Mouse (Mus musculus) thymus, adult 18-20 months (tissue): ENCODE data around the gene Galnt11.
"Not testable (repeated sequence)": the region's sequence is repeated elsewhere in the genome, so short reads cannot be mapped to it uniquely, and the experiment has no call there.

Experiments used
- DNase-seq, 2 experiments: peaks; one replicate each; pipeline ENCODE4 v3.0.0; 2022; ENCODE audit warnings: mixed read lengths in 2 of 2

The Galnt11 gene

GRCm38 (mm10) chr5:25221604-25222003 is at the start of gene Galnt11:
Gene Galnt11, plus strand, starts transcription at chr5:25221904.
- DNase-seq = no peak

GRCm38 (mm10) chr5:25177937-25178336 is 43.8 kb upstream of the Galnt11 start:
- DNase-seq = not testable (repeated sequence)

- DNase-seq = not testable (repeated sequence)
Measured at GRCm38 (mm10) chr5:25178543-25178942, 43.2 kb upstream of the Galnt11 start.

GRCm38 (mm10) chr5:25179284-25179683 is 42.4 kb upstream of the Galnt11 start:
- no peak for DNase-seq

GRCm38 (mm10) chr5:25179936-25180488 is 41.7 kb upstream of the Galnt11 start:
- no peak for DNase-seq

GRCm38 (mm10) chr5:25181004-25181531 is 40.6 kb upstream of the Galnt11 start, which contains the start of gene Galntl5:
Gene Galntl5, plus strand, starts transcription at chr5:25181460.
- no peak for DNase-seq

- no peak for DNase-seq
Measured at GRCm38 (mm10) chr5:25183595-25183994, 38.1 kb upstream of the Galnt11 start.

- no peak for DNase-seq
Measured at GRCm38 (mm10) chr5:25184594-25184993, 37.1 kb upstream of the Galnt11 start.

- DNase-seq = no peak
Measured at GRCm38 (mm10) chr5:25187727-25188126, 34.0 kb upstream of the Galnt11 start.

GRCm38 (mm10) chr5:25188802-25189201 is 32.9 kb upstream of the Galnt11 start:
- DNase-seq = no peak

GRCm38 (mm10) chr5:25190521-25190920 is 31.2 kb upstream of the Galnt11 start:
- DNase-seq = no peak

GRCm38 (mm10) chr5:25211872-25212271 is 9.8 kb upstream of the Galnt11 start:
- no peak for DNase-seq

- DNase-seq = not testable (repeated sequence)
Measured at GRCm38 (mm10) chr5:25213216-25213615, 8.5 kb upstream of the Galnt11 start.

GRCm38 (mm10) chr5:25215006-25215405 is 6.7 kb upstream of the Galnt11 start:
- no peak for DNase-seq

- peak; percentile 65 to 71 for DNase-seq
Measured at GRCm38 (mm10) chr5:25222752-25223702, 1.3 kb downstream of the Galnt11 start, which contains the start of gene E130116L18Rik. Gene E130116L18Rik, minus strand, starts transcription at chr5:25223153.

GRCm38 (mm10) chr5:25224377-25224776 is 2.7 kb downstream of the Galnt11 start:
- DNase-seq = not testable (repeated sequence)

- DNase-seq = no peak
Measured at GRCm38 (mm10) chr5:25243101-25243500, 21.4 kb downstream of the Galnt11 start.

- no peak for DNase-seq
Measured at GRCm38 (mm10) chr5:25245806-25246472, 24.2 kb downstream of the Galnt11 start.

GRCm38 (mm10) chr5:25246473-25246865 is 24.8 kb downstream of the Galnt11 start:
- no peak for DNase-seq

- DNase-seq = no peak
Measured at GRCm38 (mm10) chr5:25247036-25247435, 25.3 kb downstream of the Galnt11 start.

GRCm38 (mm10) chr5:25252423-25252822 is 30.7 kb downstream of the Galnt11 start:
- DNase-seq = no peak

- DNase-seq = no peak
Measured at GRCm38 (mm10) chr5:25252825-25253544, 31.3 kb downstream of the Galnt11 start.
